Mouse (Mus musculus): ENCODE data around the gene Gm20388. TPM values are rescaled to one million over a fixed set of nuclear protein-coding genes. Genes with fewer than 3 reads are reported as not detected.

Gm20388 gene
- polyA plus RNA-seq, 1 experiment from 2014 or later = not detected

- H3K9ac ChIP-seq = peak overlapping the region; percentile 85
- H3K4me3 ChIP-seq = peak overlapping the region; percentile 99
- H3K4me2 ChIP-seq = peak overlapping the region; percentile 81
- H3K4me1 ChIP-seq (replicated peaks) = peaks cover 17% of the 10 kb centered on the region
- H3K36me3 ChIP-seq = peaks cover 13% of the 10 kb centered on the region
- H3K27ac ChIP-seq = peak overlapping the region; percentile 98
- no peaks in the 10 kb centered on the region for H3K27me3 ChIP-seq
- H3K9me3 ChIP-seq (replicated peaks) = no peaks in the 10 kb centered on the region
- 34% methylated on average over 16 of the region's 16 CpGs for WGBS
- no peak; the same call in 1 of the 2 replicates for ATAC-seq (replicated peaks; ENCODE audit: insufficient number of reproducible peaks, insufficient read depth, low FRiP score, low read depth)
Observed at GRCm38 (mm10) chr8:123478456-123479218, 3568.0 kb downstream of the Gm20388 start.

GRCm38 (mm10) chr8:123482627-123483026 lies 3572.0 kb downstream of the Gm20388 start:
- Histone ChIP-seq H3K4me1 (replicated peaks) (peaks cover 11% of the 10 kb centered on the region), H3K4me2 (no peak overlapping the region), H3K27me3 (no peaks in the 10 kb centered on the region), H3K27ac (no peak overlapping the region), H3K4me3 (no peak overlapping the region), H3K36me3 (peaks cover 46% of the 10 kb centered on the region), H3K9me3 (replicated peaks) (no peaks in the 10 kb centered on the region), H3K9ac (no peak overlapping the region)
- ATAC-seq (replicated peaks; ENCODE audit: insufficient number of reproducible peaks, insufficient read depth, low FRiP score, low read depth) = no peak
- 88% methylated on average over 7 of the region's 7 CpGs for WGBS

- Histone ChIP-seq H3K27ac (no peak overlapping the region), H3K27me3 (no peaks in the 10 kb centered on the region), H3K9me3 (replicated peaks) (no peaks in the 10 kb centered on the region), H3K9ac (no peak overlapping the region), H3K4me3 (no peak overlapping the region), H3K36me3 (peaks cover 93% of the 10 kb centered on the region), H3K4me1 (replicated peaks) (no peaks in the 10 kb centered on the region), H3K4me2 (no peak overlapping the region)
- WGBS = 90% methylated on average over 15 of the region's 15 CpGs
- ATAC-seq (replicated peaks; ENCODE audit: insufficient number of reproducible peaks, insufficient read depth, low FRiP score, low read depth) = no peak
Observed at GRCm38 (mm10) chr8:123491280-123492075, 3580.8 kb downstream of the Gm20388 start.

GRCm38 (mm10) chr8:123492898-123493297 lies 3582.3 kb downstream of the Gm20388 start:
- H3K9me3 ChIP-seq (replicated peaks) = no peaks in the 10 kb centered on the region
- peaks cover 90% of the 10 kb centered on the region for H3K36me3 ChIP-seq
- no peak overlapping the region for H3K27ac ChIP-seq
- no peak for ATAC-seq (replicated peaks; ENCODE audit: insufficient number of reproducible peaks, insufficient read depth, low FRiP score, low read depth)
- no peak overlapping the region for H3K9ac ChIP-seq
- H3K4me2 ChIP-seq = no peak overlapping the region
- 94% methylated on average over 9 of the region's 9 CpGs for whole genome bisulfite sequencing
- H3K4me1 ChIP-seq (replicated peaks) = no peaks in the 10 kb centered on the region
- H3K4me3 ChIP-seq = no peak overlapping the region
- no peaks in the 10 kb centered on the region for H3K27me3 ChIP-seq

GRCm38 (mm10) chr8:123497699-123498098 lies 3587.1 kb downstream of the Gm20388 start:
- Histone ChIP-seq H3K9ac (no peak overlapping the region), H3K27me3 (no peaks in the 10 kb centered on the region), H3K36me3 (peaks cover 89% of the 10 kb centered on the region), H3K27ac (no peak overlapping the region), H3K4me2 (no peak overlapping the region), H3K4me3 (no peak overlapping the region), H3K4me1 (replicated peaks) (no peaks in the 10 kb centered on the region), H3K9me3 (replicated peaks) (no peaks in the 10 kb centered on the region)
- no peak for ATAC-seq (replicated peaks; ENCODE audit: insufficient number of reproducible peaks, insufficient read depth, low FRiP score, low read depth)
- WGBS = 86% methylated on average over 4 of the region's 4 CpGs

GRCm38 (mm10) chr8:123498963-123499362 lies 3588.3 kb downstream of the Gm20388 start:
- WGBS = 90% methylated on average over 11 of the region's 11 CpGs
- no peak overlapping the region for H3K4me2 ChIP-seq
- no peak overlapping the region for H3K27ac ChIP-seq
- ATAC-seq (replicated peaks; ENCODE audit: insufficient number of reproducible peaks, insufficient read depth, low FRiP score, low read depth) = no peak
- H3K9me3 ChIP-seq (replicated peaks) = no peaks in the 10 kb centered on the region
- H3K36me3 ChIP-seq = peaks cover 89% of the 10 kb centered on the region
- H3K27me3 ChIP-seq = no peaks in the 10 kb centered on the region
- no peaks in the 10 kb centered on the region for H3K4me1 ChIP-seq (replicated peaks)
- H3K4me3 ChIP-seq = no peak overlapping the region
- H3K9ac ChIP-seq = no peak overlapping the region

- ATAC-seq (replicated peaks; ENCODE audit: insufficient number of reproducible peaks, insufficient read depth, low FRiP score, low read depth) = no peak
- Histone ChIP-seq H3K36me3 (peaks cover 89% of the 10 kb centered on the region), H3K27me3 (no peaks in the 10 kb centered on the region), H3K9me3 (replicated peaks) (no peaks in the 10 kb centered on the region), H3K4me3 (no peak overlapping the region), H3K27ac (no peak overlapping the region), H3K9ac (no peak overlapping the region), H3K4me2 (no peak overlapping the region), H3K4me1 (replicated peaks) (no peaks in the 10 kb centered on the region)
- WGBS = 91% methylated on average over 11 of the region's 11 CpGs
Observed at GRCm38 (mm10) chr8:123499556-123499955, 3588.9 kb downstream of the Gm20388 start.

GRCm38 (mm10) chr8:123502192-123502591 lies 3591.6 kb downstream of the Gm20388 start:
- Histone ChIP-seq H3K27me3 (no peaks in the 10 kb centered on the region), H3K9ac (no peak overlapping the region), H3K9me3 (replicated peaks) (no peaks in the 10 kb centered on the region), H3K4me2 (no peak overlapping the region), H3K4me3 (no peak overlapping the region), H3K27ac (no peak overlapping the region), H3K4me1 (replicated peaks) (no peaks in the 10 kb centered on the region), H3K36me3 (peaks cover 71% of the 10 kb centered on the region)
- WGBS = 83% methylated on average over 5 of the region's 5 CpGs
- no peak for ATAC-seq (replicated peaks; ENCODE audit: insufficient number of reproducible peaks, insufficient read depth, low FRiP score, low read depth)

- ATAC-seq (replicated peaks; ENCODE audit: insufficient number of reproducible peaks, insufficient read depth, low FRiP score, low read depth) = no peak
- Histone ChIP-seq H3K4me1 (replicated peaks) (no peaks in the 10 kb centered on the region), H3K27ac (no peak overlapping the region), H3K4me3 (no peak overlapping the region), H3K27me3 (no peaks in the 10 kb centered on the region), H3K4me2 (no peak overlapping the region), H3K9ac (no peak overlapping the region), H3K36me3 (peaks cover 67% of the 10 kb centered on the region), H3K9me3 (replicated peaks) (no peaks in the 10 kb centered on the region)
- WGBS = 97% methylated on average over 6 of the region's 6 CpGs
Observed at GRCm38 (mm10) chr8:123503801-123504467, 3593.3 kb downstream of the Gm20388 start.

GRCm38 (mm10) chr8:123504591-123505195 lies 3594.1 kb downstream of the Gm20388 start:
- no peak for ATAC-seq (replicated peaks; ENCODE audit: insufficient number of reproducible peaks, insufficient read depth, low FRiP score, low read depth)
- H3K36me3 ChIP-seq = peaks cover 59% of the 10 kb centered on the region
- WGBS = 93% methylated on average over 9 of the region's 9 CpGs
- no peak overlapping the region for H3K9ac ChIP-seq
- H3K4me2 ChIP-seq = no peak overlapping the region
- no peak overlapping the region for H3K27ac ChIP-seq
- H3K27me3 ChIP-seq = no peaks in the 10 kb centered on the region
- H3K4me3 ChIP-seq = no peak overlapping the region
- H3K9me3 ChIP-seq (replicated peaks) = no peaks in the 10 kb centered on the region
- H3K4me1 ChIP-seq (replicated peaks) = no peaks in the 10 kb centered on the region

GRCm38 (mm10) chr8:123505267-123505666 lies 3594.6 kb downstream of the Gm20388 start:
- peaks cover 57% of the 10 kb centered on the region for H3K36me3 ChIP-seq
- H3K27me3 ChIP-seq = no peaks in the 10 kb centered on the region
- no peak overlapping the region for H3K27ac ChIP-seq
- no peak overlapping the region for H3K4me2 ChIP-seq
- H3K4me3 ChIP-seq = no peak overlapping the region
- H3K9me3 ChIP-seq (replicated peaks) = no peaks in the 10 kb centered on the region
- H3K9ac ChIP-seq = no peak overlapping the region
- ATAC-seq (replicated peaks; ENCODE audit: insufficient number of reproducible peaks, insufficient read depth, low FRiP score, low read depth) = no peak
- WGBS = 85% methylated on average over 4 of the region's 4 CpGs
- H3K4me1 ChIP-seq (replicated peaks) = no peaks in the 10 kb centered on the region
